Mouse (Mus musculus) kidney, adult 18-20 months (tissue): ENCODE measurements around the gene Ccdc126.
"Not testable (repeated sequence)": the region's sequence is repeated elsewhere in the genome, so short reads cannot be mapped to it uniquely, and the experiment has no call there.

Source experiments
- DNase-seq: peaks from one replicate; pipeline ENCODE4 v3.0.0; 2021

Ccdc126 gene

GRCm38 (mm10) chr6:49318966-49319594, at the start of gene Ccdc126:
TSS of gene Ccdc126 (plus strand) at chr6:49319274.
- peak; percentile 98 for DNase-seq

- no peak for DNase-seq
Measured at GRCm38 (mm10) chr6:49269923-49270322, 49.2 kb upstream of the Ccdc126 start.

- DNase-seq, result no peak
Measured at GRCm38 (mm10) chr6:49271815-49272214, 47.3 kb upstream of the Ccdc126 start.

- no peak for DNase-seq
Measured at GRCm38 (mm10) chr6:49272863-49273262, 46.2 kb upstream of the Ccdc126 start.

GRCm38 (mm10) chr6:49273934-49274333, 45.1 kb upstream of the Ccdc126 start:
- no peak for DNase-seq

GRCm38 (mm10) chr6:49274416-49275091, 44.5 kb upstream of the Ccdc126 start:
- no peak for DNase-seq

GRCm38 (mm10) chr6:49275296-49275695, 43.8 kb upstream of the Ccdc126 start:
- DNase-seq, result no peak

- no peak for DNase-seq
Measured at GRCm38 (mm10) chr6:49280942-49281341, 38.1 kb upstream of the Ccdc126 start.

GRCm38 (mm10) chr6:49282122-49282521, 37.0 kb upstream of the Ccdc126 start:
- DNase-seq, result peak; percentile 35

- no peak for DNase-seq
Measured at GRCm38 (mm10) chr6:49298286-49298685, 20.8 kb upstream of the Ccdc126 start.

- DNase-seq, result not testable (repeated sequence)
Measured at GRCm38 (mm10) chr6:49314821-49315220, 4.3 kb upstream of the Ccdc126 start.

- no peak for DNase-seq
Measured at GRCm38 (mm10) chr6:49319595-49320315, 681 bp downstream of the Ccdc126 start.

GRCm38 (mm10) chr6:49321341-49321740, 2.3 kb downstream of the Ccdc126 start:
- DNase-seq, result no peak

GRCm38 (mm10) chr6:49322056-49322455, 3.0 kb downstream of the Ccdc126 start:
- DNase-seq, result no peak

- DNase-seq, result no peak
Measured at GRCm38 (mm10) chr6:49322986-49323385, 3.9 kb downstream of the Ccdc126 start.

- DNase-seq, result no peak
Measured at GRCm38 (mm10) chr6:49324528-49324927, 5.5 kb downstream of the Ccdc126 start.

- DNase-seq, result no peak
Measured at GRCm38 (mm10) chr6:49325294-49325693, 6.2 kb downstream of the Ccdc126 start.

- no peak for DNase-seq
Measured at GRCm38 (mm10) chr6:49326846-49327245, 7.8 kb downstream of the Ccdc126 start.

- DNase-seq, result no peak
Measured at GRCm38 (mm10) chr6:49331369-49332059, 12.4 kb downstream of the Ccdc126 start.

- no peak for DNase-seq
Measured at GRCm38 (mm10) chr6:49332060-49332370, 12.9 kb downstream of the Ccdc126 start.

- no peak for DNase-seq
Measured at GRCm38 (mm10) chr6:49338566-49338965, 19.5 kb downstream of the Ccdc126 start.

- DNase-seq, result no peak
Measured at GRCm38 (mm10) chr6:49339145-49339544, 20.1 kb downstream of the Ccdc126 start.

- no peak for DNase-seq
Measured at GRCm38 (mm10) chr6:49343737-49344469, 24.8 kb downstream of the Ccdc126 start.
